In genomic region chr8:80663476-80663875, GRCm38 (mm10) we compare ENCODE assay signal across 23 mouse cellular contexts. TPM values are rescaled to one million over a fixed set of nuclear protein-coding genes. Genes with fewer than 3 reads are reported as not detected.
"Had no signal": no experiment of that assay in that cellular context is flagged by ENCODE, and none has a peak within 500 bp of the region (broad histone marks: within the 10 kb centered on the region; RNA-seq: fewer than 3 reads in every experiment).

No protein-coding gene starts in this region.

- H3K36me3 ChIP-seq: kidney, embryonic 15.5 days; limb, embryonic 13.5 days; liver, embryonic 13.5 days; midbrain, embryonic 12.5 days; midbrain, embryonic 15.5 days; neural tube, embryonic 13.5 days; stomach, embryonic 15.5 days had no signal

- DNase-seq: kidney, adult 8-10 months; kidney, postnatal 10 days; kidney, postnatal 36 days; layer of hippocampus, postnatal 36 days; left cerebral cortex, postnatal 4 days; liver; liver, embryonic 13.5 days; lung, embryonic 14.5 days; lung, postnatal 36 days; retina, postnatal 1 day; right cerebral cortex, postnatal 25 days; spleen, adult 18-20 months; thymus, postnatal 25 days had no signal

- H3K4me1 ChIP-seq: kidney, embryonic 15.5 days; limb, embryonic 13.5 days; midbrain, embryonic 12.5 days; midbrain, embryonic 15.5 days; neural tube, embryonic 13.5 days; stomach, embryonic 15.5 days had no signal

- H3K27me3 ChIP-seq: kidney, embryonic 15.5 days; limb, embryonic 13.5 days; liver, embryonic 13.5 days; midbrain, embryonic 12.5 days; midbrain, embryonic 15.5 days; neural tube, embryonic 13.5 days; stomach, embryonic 15.5 days had no signal

- H3K9me3 ChIP-seq: kidney, embryonic 15.5 days; limb, embryonic 13.5 days; liver, embryonic 13.5 days; midbrain, embryonic 12.5 days; midbrain, embryonic 15.5 days; neural tube, embryonic 13.5 days; stomach, embryonic 15.5 days had no signal

- H3K4me3 ChIP-seq: kidney, embryonic 15.5 days; limb, embryonic 13.5 days; liver, embryonic 13.5 days; midbrain, embryonic 12.5 days; midbrain, embryonic 15.5 days; neural tube, embryonic 13.5 days; stomach, embryonic 15.5 days had no signal

- H3K27ac ChIP-seq: kidney, embryonic 15.5 days; limb, embryonic 13.5 days; liver, embryonic 13.5 days; midbrain, embryonic 12.5 days; midbrain, embryonic 15.5 days; neural tube, embryonic 13.5 days; stomach, embryonic 15.5 days had no signal

- H3K9ac ChIP-seq: kidney, embryonic 15.5 days; limb, embryonic 13.5 days; liver, embryonic 13.5 days; lung, embryonic 14.5 days; midbrain, embryonic 12.5 days; midbrain, embryonic 15.5 days; neural tube, embryonic 13.5 days; stomach, embryonic 15.5 days had no signal

- ATAC-seq: intestine, postnatal 0 days; lung, postnatal 0 days; midbrain, embryonic 15.5 days had no signal

- H3K4me2 ChIP-seq: kidney, embryonic 15.5 days; limb, embryonic 13.5 days; liver, embryonic 13.5 days; lung, embryonic 14.5 days; midbrain, embryonic 12.5 days; midbrain, embryonic 15.5 days; neural tube, embryonic 13.5 days; stomach, embryonic 15.5 days had no signal

RNA-seq across cellular contexts. Expression of gene Frem3, which starts 52.6 kb away (rescaled TPM):
- total RNA-seq: neutrophil, adult 5-6 weeks had no signal
- polyA plus RNA-seq: midbrain, embryonic 12.5 days; thymus, postnatal 0 days had no signal
